Mouse (Mus musculus) forebrain, embryonic 14.5 days (tissue): Measurements from ENCODE around the gene Skap2. TPM values are rescaled to one million over a fixed set of nuclear protein-coding genes. Genes with fewer than 3 reads are reported as not detected.

Experiments used
- polyA plus RNA-seq: library from polyadenylated mRNA; unstranded; fragments of >200 nt; fragmentation: Nextera tagmentation; extraction: Ambion mirVana; gene quantifications from 2 replicates; pipeline ENCODE4 v1.2.1, GENCODE M21; 2014

Gene Skap2
- polyA plus RNA-seq, 1 experiment from 2014 or later: 5.7 TPM

Other genes with a start within 250 kb of the Skap2 start
- gene Hoxa1, start 145.8 kb upstream of the Skap2 start, polyA plus RNA-seq: not detected in 2 replicates
- gene Hoxa2, start 152.3 kb upstream of the Skap2 start, polyA plus RNA-seq: not detected in 2 replicates
- gene 5730596B20Rik, start 164.9 kb upstream of the Skap2 start, polyA plus RNA-seq: not detected in 2 replicates
- not detected in 2 replicates for gene Hoxa4, start 179.2 kb upstream of the Skap2 start, polyA plus RNA-seq
- 0.26 TPM in 1 of 2 replicates, not detected in the other for gene Hoxa5, start 192.0 kb upstream of the Skap2 start, polyA plus RNA-seq
- gene Hoxa6, start 196.2 kb upstream of the Skap2 start, polyA plus RNA-seq: not detected in 2 replicates
- not detected in 2 replicates for gene Hoxa3, start 200.8 kb upstream of the Skap2 start, polyA plus RNA-seq
- not detected in 2 replicates for gene Gm28308, start 200.8 kb upstream of the Skap2 start, polyA plus RNA-seq
- gene Hoxa7, start 209.3 kb upstream of the Skap2 start, polyA plus RNA-seq: not detected in 2 replicates
- gene Hoxa9, start 218.5 kb upstream of the Skap2 start, polyA plus RNA-seq: not detected in 2 replicates
- gene Hoxa10, start 228.3 kb upstream of the Skap2 start, polyA plus RNA-seq: not detected in 2 replicates
- gene Hoxa11, start 233.3 kb upstream of the Skap2 start, polyA plus RNA-seq: not detected in 2 replicates
- not detected in 2 replicates for gene Hoxa13, start 248.3 kb upstream of the Skap2 start, polyA plus RNA-seq